Mouse (Mus musculus) heart, postnatal 25 days (tissue): ENCODE measurements around the gene Tardbp. TPM values are rescaled to one million over a fixed set of nuclear protein-coding genes. Genes with fewer than 3 reads are reported as not detected.

Experiments
- DNase-seq: peaks from one replicate; pipeline ENCODE4 v3.0.0; 2022; ENCODE audit warnings: low spot score
- intact Hi-C: fragments of 180-260 bp; cut with DNase I; formaldehyde crosslinking; loops from one replicate; pipeline ENCODE4 v1.15.1; 2025
- total RNA-seq, 2 experiments: library from RNA; stranded (reverse); gene quantifications; 2 replicates each; pipeline ENCODE4 v1.2.3; 2021

Tardbp gene
- total RNA-seq, 2 experiments from 2014 or later: 123 to 135 TPM

DNA sequence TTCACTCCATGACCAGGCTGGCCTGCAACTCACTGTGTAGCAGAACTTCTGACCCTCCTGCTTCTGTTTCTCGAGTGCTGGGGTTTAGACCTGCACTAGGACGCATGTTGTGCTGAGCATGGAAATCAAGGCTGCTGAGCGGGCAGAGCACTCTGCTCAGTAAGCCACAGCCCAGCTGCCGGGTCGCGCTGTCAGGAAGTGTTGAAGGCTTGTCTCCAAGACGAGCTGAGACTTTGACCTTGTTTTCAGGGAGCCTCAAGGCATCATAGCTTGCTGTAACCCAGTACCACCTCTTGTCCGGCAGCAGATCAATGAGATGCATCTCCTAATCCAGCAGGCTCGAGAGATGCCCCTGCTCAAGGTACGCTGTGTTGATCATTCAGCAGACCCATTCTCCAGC, 56.7 kb downstream of the Tardbp start:
- no peak for DNase-seq
- intact Hi-C loops: no loop called here

GRCm38 (mm10) chr4:148563595-148563994, 63.2 kb downstream of the Tardbp start:
- DNase-seq: no peak
- intact Hi-C loops: no loop called here

DNA sequence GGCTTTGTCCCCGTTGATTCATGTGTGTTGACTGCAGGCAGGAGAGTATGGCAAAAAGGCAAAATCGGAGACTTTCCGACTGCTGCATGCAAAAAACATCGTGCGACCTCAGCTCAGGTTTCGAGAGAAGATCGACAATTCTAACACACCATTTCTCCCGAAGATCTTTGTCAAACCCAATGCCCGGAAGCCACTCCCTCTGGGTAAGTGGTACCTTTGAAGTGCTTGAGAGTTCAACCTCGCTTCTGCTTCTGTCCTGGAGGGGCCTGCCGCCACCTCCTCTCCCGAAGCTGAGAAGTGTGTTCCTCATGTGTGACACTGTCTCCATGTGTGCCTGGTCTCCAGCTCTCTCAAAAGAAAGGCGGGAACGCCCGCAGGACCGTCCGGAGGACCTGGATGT, 64.1 kb downstream of the Tardbp start:
- DNase-seq: no peak
- intact Hi-C loops: no loop called here

Other genes starting within 250 kb of the Tardbp start
- 10 to 100 TPM; 19.4 to 20.7 TPM for gene Ubiad1, start 182.2 kb downstream of the Tardbp start, total RNA-seq
- gene Mtor, start 178.4 kb downstream of the Tardbp start, total RNA-seq: 10 to 100 TPM; 45.3 to 46.0 TPM
- gene Angptl7, start 126.6 kb downstream of the Tardbp start, total RNA-seq: 1 to 10 TPM; 2.3 to 5.4 TPM
- gene Exosc10, start 68.6 kb downstream of the Tardbp start, total RNA-seq: 10 to 100 TPM; 42.8 to 44.1 TPM
- gene Srm, start 35.5 kb downstream of the Tardbp start, total RNA-seq: 10 to 100 TPM; 16.6 to 16.8 TPM
- under 1 TPM; 0.20 to 0.73 TPM for gene Masp2, start 24.5 kb downstream of the Tardbp start, total RNA-seq
- gene Gm572, start 16.3 kb upstream of the Tardbp start, total RNA-seq: 1 to 10 TPM; 4.9 to 5.3 TPM
- gene Casz1, start 177.4 kb upstream of the Tardbp start, total RNA-seq: 10 to 100 TPM; 42.1 to 44.7 TPM